Mouse (Mus musculus) liver, embryonic 14.5 days (tissue): ENCODE measurements around the gene Thegl. TPM values are rescaled to one million over a fixed set of nuclear protein-coding genes. Genes with fewer than 3 reads are reported as not detected.

Source experiments
- ATAC-seq: fragments of 200-750 bp; cut with Nextera tagmentation; 2 replicates; pipeline ENCODE4 v1.8.0; 2017; ENCODE audit warnings: moderate number of reproducible peaks, mild to moderate bottlenecking, moderate library complexity; ENCODE audit not compliant: insufficient read depth
- DNase-seq, 3 experiments: peaks; one replicate each; pipeline ENCODE4 v3.0.0-alpha.2; 2012 to 2013; ENCODE audit warnings: low read depth in 3 of 3, low spot score in 3 of 3
- H3K27ac ChIP-seq: fragments of 300-500 bp; sonication (generic); 2 replicates; pipeline ENCODE4 v1.5.1; 2014; ENCODE audit warnings: moderate library complexity, mild to moderate bottlenecking, control low read depth, inconsistent platforms
- H3K27me3 ChIP-seq: fragments of 300-500 bp; sonication (generic); 2 replicates; pipeline ENCODE4 v1.6.1; 2014; ENCODE audit warnings: mild to moderate bottlenecking, low read length, moderate library complexity; ENCODE audit not compliant: control insufficient read depth, insufficient read depth
- H3K36me3 ChIP-seq: fragments of 300-500 bp; sonication (generic); replicated peaks from 2 replicates; pipeline ENCODE4 v1.6.1; 2014; ENCODE audit warnings: low read depth; ENCODE audit not compliant: control insufficient read depth, insufficient read depth
- H3K4me1 ChIP-seq, 2 experiments: fragments of 200-500 bp in 1 of 2; fragments of 300-500 bp in 1 of 2; sonication (generic) in 1 of 2; replicated peaks; 2 replicates each; pipeline ENCODE4 v1.6.1; 2012 to 2014; ENCODE audit warnings: antibody characterized with exemption in 1 of 2, inconsistent platforms in 1 of 2, low read length in 1 of 2; ENCODE audit not compliant: control insufficient read depth in 2 of 2, insufficient read depth in 2 of 2
- H3K4me2 ChIP-seq: fragments of 300-500 bp; sonication (generic); 2 replicates; pipeline ENCODE4 v1.6.1; 2014; ENCODE audit warnings: low read depth, mild to moderate bottlenecking, control low read depth, moderate library complexity
- H3K4me3 ChIP-seq, 2 experiments: fragments of 200-500 bp in 1 of 2; fragments of 300-500 bp in 1 of 2; sonication (generic) in 1 of 2; 2 replicates each; pipeline ENCODE4 v1.5.1; 2012 to 2014; ENCODE audit warnings: low read depth in 2 of 2, low read length in 2 of 2, mild to moderate bottlenecking in 2 of 2, control low read depth in 1 of 2, inconsistent platforms in 1 of 2, moderate library complexity in 1 of 2; ENCODE audit not compliant: insufficient read depth in 1 of 2
- H3K9ac ChIP-seq: fragments of 300-500 bp; sonication (generic); replicated peaks from 2 replicates; pipeline ENCODE4 v1.6.1; 2014; ENCODE audit warnings: mild to moderate bottlenecking, control low read depth, moderate library complexity
- H3K9me3 ChIP-seq: fragments of 300-500 bp; sonication (generic); 2 replicates; pipeline ENCODE4 v1.6.1; 2016; ENCODE audit warnings: low read length, mixed read lengths; ENCODE audit not compliant: control insufficient read depth
- CTCF ChIP-seq: IDR thresholded peaks from 2 replicates; pipeline ENCODE4 v1.5.1; 2016; ENCODE audit warnings: antibody characterized with exemption, low read depth, control low read depth
- EP300 ChIP-seq: IDR thresholded peaks from 2 replicates; pipeline ENCODE4 v1.6.1; 2016; ENCODE audit warnings: antibody characterized with exemption, low read depth
- WGBS: fragments of 180-500 bp; shearing (Covaris S2); extraction: QIAGEN DNeasy Blood & Tissue Kit; methylation state at CpG from one replicate; pipeline ENCODE4 v1.1.7; 2014; ENCODE audit not compliant: insufficient replicate concordance; 5-methylcytosine and 5-hydroxymethylcytosine counted together
- polyA plus RNA-seq, 2 experiments: library from polyadenylated mRNA; depleted of rRNA in 1 of 2; stranded (reverse) in 1 of 2; unstranded in 1 of 2; fragments of >200 nt; fragmentation: Nextera tagmentation in 1 of 2; extraction: Ambion mirVana in 1 of 2; gene quantifications; 2 replicates each; pipeline versions ENCODE4 v1.2.1 to v1.2.3; 2012 to 2014

The Thegl gene
- polyA plus RNA-seq, 2 experiments, result 0.18 to 0.43 TPM

DNA sequence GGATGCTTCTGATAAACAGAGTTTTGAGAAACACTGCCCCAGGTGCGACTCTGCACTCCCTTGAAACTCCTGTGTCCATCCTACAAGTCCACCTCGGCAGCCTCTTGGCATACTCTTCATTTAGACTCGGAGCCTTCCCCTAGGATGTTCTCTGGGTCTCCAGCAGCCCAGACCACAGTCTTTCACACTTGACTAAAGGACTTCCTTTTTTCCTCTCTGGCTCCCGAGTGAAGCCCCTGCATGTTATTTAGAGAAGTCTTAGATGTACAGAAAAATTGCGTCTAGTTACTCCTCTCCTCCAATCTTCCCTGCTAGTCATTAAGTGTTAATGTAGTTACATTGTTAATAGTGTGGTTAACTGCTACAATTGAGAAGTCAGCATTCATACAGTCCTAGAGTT, 28.5 kb downstream of the Thegl start:
- peaks cover 0 to 3% of the 10 kb centered on the region in 2 experiments; a peak in 2 of 4 replicates for H3K4me1 ChIP-seq
- H3K27me3 ChIP-seq, result no peaks in the 10 kb centered on the region
- no peaks in the 10 kb centered on the region for H3K9me3 ChIP-seq
- DNase-seq (no peak), ATAC-seq (no peak)
- H3K9ac ChIP-seq, result no peak overlapping the region
- H3K4me2 ChIP-seq, result no peak overlapping the region
- H3K4me3 ChIP-seq, result no peak overlapping the region
- no peak for TF ChIP-seq CTCF
- no peak for TF ChIP-seq EP300
- no peak overlapping the region for H3K27ac ChIP-seq
- WGBS, result 22% methylated on average over 5 of the region's 5 CpGs
- H3K36me3 ChIP-seq, result no peaks in the 10 kb centered on the region

- H3K9me3 ChIP-seq, result no peaks in the 10 kb centered on the region
- no peaks in the 10 kb centered on the region for H3K36me3 ChIP-seq
- TF ChIP-seq CTCF, result no peak
- TF ChIP-seq EP300, result no peak
- H3K4me2 ChIP-seq, result no peak overlapping the region
- no peak overlapping the region for H3K4me3 ChIP-seq
- DNase-seq (no peak), ATAC-seq (no peak)
- H3K4me1 ChIP-seq, result no peaks in the 10 kb centered on the region
- no peak overlapping the region for H3K27ac ChIP-seq
- H3K9ac ChIP-seq, result no peak overlapping the region
- WGBS, result 75% methylated on average over 5 of the region's 5 CpGs
- H3K27me3 ChIP-seq, result no peaks in the 10 kb centered on the region
Observed at GRCm38 (mm10) chr5:77052616-77053015, 36.8 kb downstream of the Thegl start.

DNA sequence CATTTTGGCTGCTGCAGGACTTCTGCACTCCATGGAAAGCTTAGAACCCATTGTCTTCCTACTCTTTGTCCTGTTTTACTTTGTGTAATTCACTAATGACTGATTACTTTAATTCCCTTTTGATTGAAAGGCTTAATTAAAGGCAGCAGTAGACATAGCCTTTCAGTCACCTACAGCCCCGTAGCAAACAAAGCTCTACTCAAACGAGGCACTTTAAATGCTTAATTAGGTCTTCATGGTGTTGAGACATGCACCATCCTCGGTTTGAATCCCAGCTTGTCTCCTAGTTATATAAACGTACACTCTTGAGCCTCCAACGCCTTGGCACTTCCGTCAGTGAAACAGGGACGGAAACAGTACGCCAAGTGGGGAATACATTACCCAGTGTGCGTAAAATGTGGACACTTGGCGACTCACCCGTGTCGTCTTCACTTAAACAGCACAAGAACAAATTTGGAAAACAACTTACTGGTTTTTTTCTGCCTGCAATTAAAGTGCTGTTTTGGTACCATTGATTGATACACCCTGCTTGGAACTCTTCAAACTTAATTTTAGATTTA, 41.1 kb downstream of the Thegl start:
- H3K4me1 ChIP-seq, result no peaks in the 10 kb centered on the region
- H3K9me3 ChIP-seq, result no peaks in the 10 kb centered on the region
- H3K36me3 ChIP-seq, result no peaks in the 10 kb centered on the region
- no peaks in the 10 kb centered on the region for H3K27me3 ChIP-seq
- DNase-seq, result no peak
- H3K27ac ChIP-seq, result no peak overlapping the region
- H3K4me2 ChIP-seq, result no peak overlapping the region
- ATAC-seq, result no peak
- TF ChIP-seq EP300 (no peak), CTCF (no peak)
- H3K4me3 ChIP-seq, result no peak overlapping the region
- WGBS, result 72% methylated on average over 12 of the region's 12 CpGs
- no peak overlapping the region for H3K9ac ChIP-seq

DNA sequence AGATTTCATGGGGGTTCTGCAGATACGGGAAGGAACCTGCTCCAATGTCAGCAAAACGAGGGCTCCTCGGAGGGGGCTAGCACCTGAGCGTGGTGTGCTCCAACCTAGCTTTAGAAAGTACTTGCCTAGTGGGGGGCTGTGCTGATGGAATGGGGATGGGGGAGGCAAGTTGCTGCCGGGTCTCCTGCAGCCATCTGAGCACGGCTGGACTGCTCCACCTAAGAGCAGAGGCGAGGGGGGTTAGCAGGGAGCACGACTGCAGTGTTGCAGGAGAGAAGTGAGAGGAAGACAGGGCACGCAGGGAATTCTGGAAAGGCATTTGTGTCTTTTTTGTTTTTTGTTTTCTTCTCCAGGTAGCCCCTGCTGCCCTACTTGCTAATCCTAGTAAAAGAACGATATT, 44.5 kb downstream of the Thegl start:
- Histone ChIP-seq H3K4me3 (no peak overlapping the region), H3K9ac (no peak overlapping the region), H3K27me3 (no peaks in the 10 kb centered on the region), H3K9me3 (no peaks in the 10 kb centered on the region), H3K27ac (no peak overlapping the region), H3K36me3 (no peaks in the 10 kb centered on the region), H3K4me1 (no peaks in the 10 kb centered on the region), H3K4me2 (no peak overlapping the region)
- DNase-seq, result no peak
- TF ChIP-seq CTCF (no peak), EP300 (no peak)
- WGBS, result 48% methylated on average over 10 of the region's 10 CpGs
- no peak for ATAC-seq

- H3K36me3 ChIP-seq, result no peaks in the 10 kb centered on the region
- H3K9ac ChIP-seq, result no peak overlapping the region
- WGBS, result 25% methylated on average over 17 of the region's 17 CpGs
- peak overlapping the region in 1 of 2 experiments; percentile 30; a peak in 1 of 4 replicates for H3K4me3 ChIP-seq
- peak overlapping the region; percentile 19; the same call in 1 of the 2 replicates for H3K4me2 ChIP-seq
- no peaks in the 10 kb centered on the region for H3K27me3 ChIP-seq
- ATAC-seq (no peak), DNase-seq (no peak)
- TF ChIP-seq EP300 (no peak), CTCF (peak; percentile 94)
- H3K9me3 ChIP-seq, result no peaks in the 10 kb centered on the region
- no peaks in the 10 kb centered on the region for H3K4me1 ChIP-seq
- H3K27ac ChIP-seq, result no peak overlapping the region
Observed at GRCm38 (mm10) chr5:77061372-77062038, 45.7 kb downstream of the Thegl start.
